Mouse (Mus musculus) testis, adult 2 months (tissue): ENCODE measurements around the gene Ripply3. TPM values are rescaled to one million over a fixed set of nuclear protein-coding genes. Genes with fewer than 3 reads are reported as not detected.

Experiments
- H3K27ac ChIP-seq: fragments of 200-500 bp; 2 replicates; pipeline ENCODE4 v1.5.1; 2012; ENCODE audit warnings: low read depth, low read length; ENCODE audit not compliant: control insufficient read depth, insufficient read depth
- H3K27me3 ChIP-seq: fragments of 200-500 bp; 2 replicates; pipeline ENCODE4 v1.6.1; 2012; ENCODE audit warnings: mild to moderate bottlenecking, low read length, moderate library complexity; ENCODE audit not compliant: control insufficient read depth, insufficient read depth
- H3K36me3 ChIP-seq: fragments of 200-500 bp; 2 replicates; pipeline ENCODE4 v1.6.1; 2012; ENCODE audit warnings: mild to moderate bottlenecking, low read length; ENCODE audit not compliant: control insufficient read depth, insufficient read depth
- H3K4me1 ChIP-seq: fragments of 200-500 bp; 2 replicates; pipeline ENCODE4 v1.6.1; 2012; ENCODE audit warnings: low read length; ENCODE audit not compliant: control insufficient read depth, insufficient read depth
- H3K4me3 ChIP-seq: fragments of 200-500 bp; 2 replicates; pipeline ENCODE4 v1.5.1; 2012; ENCODE audit warnings: low read depth, mild to moderate bottlenecking, low read length, moderate library complexity, mixed read lengths; ENCODE audit not compliant: control insufficient read depth
- CTCF ChIP-seq: fragments of 200-500 bp; IDR thresholded peaks from 2 replicates; pipeline ENCODE4 v1.5.1; 2012; ENCODE audit warnings: low read depth, mild to moderate bottlenecking, inconsistent platforms, low read length, moderate library complexity; ENCODE audit not compliant: control insufficient read depth, insufficient read depth, insufficient replicate concordance
- POLR2A ChIP-seq: fragments of 200-500 bp; IDR thresholded peaks from 2 replicates; pipeline ENCODE4 v1.6.1; 2012; ENCODE audit warnings: low read depth, mild to moderate bottlenecking, inconsistent platforms, low read length, moderate library complexity; ENCODE audit not compliant: control insufficient read depth
- polyA plus RNA-seq: library from polyadenylated mRNA; depleted of rRNA; stranded (reverse); fragments of >200 nt; gene quantifications from 2 replicates; pipeline ENCODE4 v1.2.3, GENCODE M21; 2012

The Ripply3 gene
- polyA plus RNA-seq, 1 experiment, result 0.06 TPM

GRCm38 (mm10) chr16:94298081-94298480, 30.1 kb upstream of the Ripply3 start:
- Histone ChIP-seq H3K36me3 (no peaks in the 10 kb centered on the region), H3K27me3 (no peaks in the 10 kb centered on the region), H3K4me3 (no peak overlapping the region), H3K4me1 (peaks cover 3% of the 10 kb centered on the region), H3K27ac (no peak overlapping the region)
- TF ChIP-seq CTCF (no peak), POLR2A (no peak)

- no peaks in the 10 kb centered on the region for H3K27me3 ChIP-seq
- TF ChIP-seq CTCF (no peak), POLR2A (no peak)
- no peaks in the 10 kb centered on the region for H3K36me3 ChIP-seq
- no peak overlapping the region for H3K27ac ChIP-seq
- peaks cover 5% of the 10 kb centered on the region for H3K4me1 ChIP-seq
- H3K4me3 ChIP-seq, result no peak overlapping the region
Measured at GRCm38 (mm10) chr16:94299210-94299609, 29.0 kb upstream of the Ripply3 start.

- Histone ChIP-seq H3K27ac (no peak overlapping the region), H3K36me3 (no peaks in the 10 kb centered on the region), H3K27me3 (no peaks in the 10 kb centered on the region), H3K4me3 (no peak overlapping the region), H3K4me1 (peaks cover 5% of the 10 kb centered on the region)
- TF ChIP-seq POLR2A (no peak), CTCF (no peak)
Measured at GRCm38 (mm10) chr16:94301194-94301593, 27.0 kb upstream of the Ripply3 start.

GRCm38 (mm10) chr16:94301696-94302095, 26.5 kb upstream of the Ripply3 start:
- Histone ChIP-seq H3K36me3 (no peaks in the 10 kb centered on the region), H3K4me1 (peaks cover 5% of the 10 kb centered on the region), H3K27me3 (no peaks in the 10 kb centered on the region), H3K27ac (no peak overlapping the region), H3K4me3 (no peak overlapping the region)
- no peak for TF ChIP-seq CTCF
- TF ChIP-seq POLR2A, result no peak

GRCm38 (mm10) chr16:94302274-94303202, 25.7 kb upstream of the Ripply3 start:
- H3K27ac ChIP-seq, result no peak overlapping the region
- no peaks in the 10 kb centered on the region for H3K36me3 ChIP-seq
- no peaks in the 10 kb centered on the region for H3K27me3 ChIP-seq
- peaks cover 5% of the 10 kb centered on the region for H3K4me1 ChIP-seq
- H3K4me3 ChIP-seq, result peak overlapping the region; percentile 43
- no peak for TF ChIP-seq POLR2A
- TF ChIP-seq CTCF, result no peak

- H3K27me3 ChIP-seq, result no peaks in the 10 kb centered on the region
- H3K4me3 ChIP-seq, result peak overlapping the region; percentile 43
- no peak overlapping the region for H3K27ac ChIP-seq
- TF ChIP-seq POLR2A, result no peak
- H3K4me1 ChIP-seq, result peaks cover 5% of the 10 kb centered on the region
- H3K36me3 ChIP-seq, result no peaks in the 10 kb centered on the region
Measured at GRCm38 (mm10) chr16:94303203-94303535, 25.1 kb upstream of the Ripply3 start.

GRCm38 (mm10) chr16:94307526-94307925, 20.7 kb upstream of the Ripply3 start:
- peaks cover 6% of the 10 kb centered on the region for H3K4me1 ChIP-seq
- H3K36me3 ChIP-seq, result no peaks in the 10 kb centered on the region
- no peaks in the 10 kb centered on the region for H3K27me3 ChIP-seq
- no peak for TF ChIP-seq CTCF
- TF ChIP-seq POLR2A, result no peak
- H3K27ac ChIP-seq, result no peak overlapping the region
- H3K4me3 ChIP-seq, result no peak overlapping the region

- Histone ChIP-seq H3K27ac (no peak overlapping the region), H3K36me3 (no peaks in the 10 kb centered on the region), H3K27me3 (no peaks in the 10 kb centered on the region), H3K4me3 (no peak overlapping the region), H3K4me1 (peaks cover 5% of the 10 kb centered on the region)
- no peak for TF ChIP-seq CTCF
- no peak for TF ChIP-seq POLR2A
Measured at GRCm38 (mm10) chr16:94307942-94308341, 20.3 kb upstream of the Ripply3 start.
